Mouse (Mus musculus) cerebellum, adult 9-10 months (tissue): ENCODE data around the gene Adamts3.

Experiments
- DNase-seq: peaks from one replicate; pipeline ENCODE4 v3.0.0; 2022

Gene Adamts3

GRCm38 (mm10) chr5:89883051-89883907 is at the start of gene Adamts3:
Gene Adamts3 (minus strand): TSS chr5:89883334.
- peak; percentile 8 for DNase-seq

GRCm38 (mm10) chr5:89931511-89931910 is 48.4 kb upstream of the Adamts3 start:
- DNase-seq = no peak

GRCm38 (mm10) chr5:89912359-89912758 is 29.2 kb upstream of the Adamts3 start:
- no peak for DNase-seq

DNA sequence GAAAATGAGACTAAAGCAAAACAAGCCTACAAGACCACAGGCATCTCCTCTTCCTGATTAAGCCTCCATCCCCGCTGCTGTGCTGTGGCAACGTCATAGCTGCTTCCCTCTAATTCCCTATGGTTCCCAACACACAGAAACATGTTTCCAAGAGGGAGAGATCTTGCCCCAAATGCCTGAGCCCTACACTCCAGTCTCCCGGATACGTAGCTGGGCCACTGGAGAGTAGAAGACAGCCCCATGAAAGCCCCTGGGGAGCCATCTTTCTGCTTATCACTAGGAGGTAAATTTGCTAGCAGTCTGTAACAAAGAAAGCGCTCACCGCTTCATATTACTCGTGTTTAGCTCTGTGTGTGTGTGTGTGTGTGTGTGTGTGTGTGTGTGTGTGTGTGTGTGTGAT is 28.8 kb upstream of the Adamts3 start:
- no peak for DNase-seq

- no peak for DNase-seq
Observed at GRCm38 (mm10) chr5:89911508-89911907, 28.4 kb upstream of the Adamts3 start.

GRCm38 (mm10) chr5:89906884-89907431 is 23.8 kb upstream of the Adamts3 start:
- DNase-seq = no peak

DNA sequence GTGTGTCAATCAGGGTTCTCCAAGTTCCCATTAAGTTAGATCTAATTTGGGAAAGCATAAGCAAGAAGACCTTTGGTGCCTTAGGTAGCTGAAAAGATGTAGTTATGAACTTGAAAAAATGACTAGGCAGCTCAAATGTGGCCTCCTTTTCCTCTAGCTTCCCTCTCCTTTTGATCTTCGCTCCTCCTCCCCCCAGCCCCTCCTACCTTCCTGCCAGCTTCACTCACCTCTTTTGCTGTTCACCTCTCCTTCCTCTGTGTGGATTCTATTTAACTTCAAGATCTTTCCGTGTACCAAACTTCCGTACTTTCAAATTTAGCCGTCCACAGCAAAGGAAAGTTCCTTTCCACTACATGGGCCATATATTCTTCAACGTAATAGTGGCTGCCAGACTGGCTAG is 17.9 kb upstream of the Adamts3 start:
- no peak for DNase-seq

GRCm38 (mm10) chr5:89897495-89897894 is 14.4 kb upstream of the Adamts3 start:
- DNase-seq = peak; percentile 18

GRCm38 (mm10) chr5:89895520-89895919 is 12.4 kb upstream of the Adamts3 start:
- no peak for DNase-seq

- no peak for DNase-seq
Observed at GRCm38 (mm10) chr5:89884991-89885390, 1.9 kb upstream of the Adamts3 start.

GRCm38 (mm10) chr5:89883908-89884204 is 722 bp upstream of the Adamts3 start:
- no peak for DNase-seq

GRCm38 (mm10) chr5:89882091-89882734 is 921 bp downstream of the Adamts3 start:
- DNase-seq = peak; percentile 15

GRCm38 (mm10) chr5:89881425-89881824 is 1.7 kb downstream of the Adamts3 start:
- DNase-seq = no peak

DNA sequence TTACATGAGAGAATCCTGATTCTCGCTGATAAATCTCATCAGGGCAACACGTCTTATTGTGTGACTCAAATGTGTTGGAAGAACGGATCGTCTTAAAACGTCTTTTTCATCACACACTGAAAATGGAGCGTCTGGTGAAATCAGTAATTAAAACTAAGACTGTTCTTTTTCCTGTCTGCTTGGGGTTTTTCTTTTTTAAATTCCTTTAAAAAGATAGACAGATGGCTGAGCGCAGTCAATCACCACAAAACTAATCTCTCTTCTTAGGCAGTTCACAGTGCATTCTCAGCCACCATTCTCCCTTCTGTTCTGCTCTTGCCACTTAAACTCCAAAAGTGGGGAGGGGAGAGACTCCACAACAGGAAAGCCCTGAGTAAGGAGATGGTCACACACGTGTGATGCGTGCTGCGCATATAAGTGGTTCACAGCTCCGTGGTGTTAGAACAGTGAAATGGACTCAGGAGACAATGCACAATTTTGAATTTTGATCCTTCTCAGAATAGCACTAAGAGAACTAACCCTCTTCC is 4.2 kb downstream of the Adamts3 start:
- DNase-seq = no peak

GRCm38 (mm10) chr5:89872661-89873060 is 10.5 kb downstream of the Adamts3 start:
- no peak for DNase-seq

DNA sequence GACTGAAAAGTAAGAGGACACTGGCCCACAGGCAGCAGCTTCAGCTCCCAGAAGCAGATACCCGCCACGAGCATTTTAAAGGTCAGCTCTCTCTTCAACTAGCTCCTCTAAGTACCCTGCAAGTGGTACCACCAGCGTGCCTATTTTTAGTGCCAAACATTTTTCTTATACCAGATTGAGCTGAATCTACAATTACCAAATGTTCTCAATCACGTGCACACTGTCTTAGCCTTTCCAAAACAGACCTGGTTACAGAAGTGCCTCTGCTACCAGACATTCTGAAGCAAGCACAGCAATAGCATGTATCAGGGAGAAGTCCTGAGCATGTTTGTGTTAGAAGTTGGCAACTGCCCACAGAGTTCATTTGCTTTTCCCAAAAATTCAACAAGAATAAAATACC is 23.5 kb downstream of the Adamts3 start:
- DNase-seq = no peak

DNA sequence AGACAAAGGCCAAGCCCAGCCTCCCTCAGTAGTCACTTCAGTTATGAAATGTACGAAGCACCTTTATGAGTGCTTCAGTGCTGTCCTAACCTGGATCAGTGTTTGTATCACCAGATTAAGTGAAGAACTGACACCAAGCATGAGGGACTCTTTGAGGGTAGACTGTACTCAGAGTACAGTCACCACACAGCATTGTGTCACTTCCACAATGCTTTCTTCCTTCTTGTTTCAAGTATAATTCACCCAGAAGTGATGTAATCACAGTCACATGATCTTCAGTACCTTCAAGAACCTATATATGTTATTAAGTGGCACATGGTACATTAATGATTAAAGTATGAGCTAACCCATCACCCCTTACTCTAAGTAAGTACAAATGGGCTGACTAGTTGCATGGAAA is 24.3 kb downstream of the Adamts3 start:
- DNase-seq = no peak

GRCm38 (mm10) chr5:89846551-89846950 is 36.6 kb downstream of the Adamts3 start:
- DNase-seq = no peak

- DNase-seq = peak; percentile 8
Observed at GRCm38 (mm10) chr5:89844354-89844753, 38.8 kb downstream of the Adamts3 start.

DNA sequence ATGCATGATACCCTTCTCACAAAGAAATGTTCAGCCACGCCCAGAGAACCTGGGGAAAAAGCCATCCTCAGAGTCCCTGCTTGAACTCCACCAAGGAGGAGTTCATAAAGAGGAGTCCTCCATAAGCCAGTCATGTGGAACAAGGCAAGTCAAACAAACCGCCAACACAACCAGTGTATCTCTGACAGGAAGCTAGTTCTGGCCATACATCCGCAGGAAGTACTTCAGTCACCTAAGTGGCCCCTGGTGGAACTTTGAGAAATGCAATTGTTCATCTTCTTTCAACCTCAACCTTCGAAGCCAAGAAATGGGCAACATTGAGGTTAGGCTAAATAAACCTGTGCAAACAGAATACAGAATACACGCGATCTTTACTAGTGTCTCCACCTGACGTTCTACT is 39.7 kb downstream of the Adamts3 start:
- DNase-seq = no peak

DNA sequence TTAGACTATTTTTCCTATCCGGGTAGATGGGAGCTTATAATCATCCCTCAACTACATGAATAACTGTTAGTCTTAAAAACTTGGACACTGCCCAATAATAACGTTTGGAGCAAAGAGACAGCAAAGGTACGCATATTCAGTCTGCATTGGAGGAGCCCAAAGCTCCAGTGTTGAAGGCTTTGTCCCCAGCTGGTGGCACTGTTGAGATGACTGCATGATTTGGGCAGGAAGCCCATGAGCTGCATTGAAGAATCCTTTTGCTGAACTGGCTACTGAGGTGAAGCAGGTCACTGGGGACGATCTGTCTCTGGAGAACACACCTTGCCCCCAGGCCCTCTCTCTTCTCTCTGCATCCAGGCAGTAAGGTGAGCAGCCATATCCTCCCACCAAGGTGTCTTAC is 43.5 kb downstream of the Adamts3 start:
- peak; percentile 7 for DNase-seq

- no peak for DNase-seq
Observed at GRCm38 (mm10) chr5:89821175-89821574, 62.0 kb downstream of the Adamts3 start.

DNA sequence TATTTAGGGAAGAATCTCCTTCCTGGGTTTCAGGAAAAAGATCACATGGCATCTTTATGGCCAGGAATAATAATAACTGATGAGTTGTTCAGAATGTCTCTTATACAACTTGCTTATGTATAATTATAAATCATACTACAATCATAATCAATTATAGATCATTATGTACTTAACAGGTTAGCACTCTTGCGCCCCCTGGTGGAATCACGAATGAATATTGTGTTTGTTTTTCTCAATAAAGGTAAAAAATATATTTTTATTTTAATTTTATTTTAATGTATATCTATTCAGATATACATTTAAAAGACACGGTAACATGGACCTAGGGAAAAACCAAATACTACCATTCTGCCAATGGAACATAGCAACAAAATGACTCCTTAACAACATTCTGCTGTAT is 63.6 kb downstream of the Adamts3 start:
- DNase-seq = peak; percentile 10

GRCm38 (mm10) chr5:89816610-89817009 is 66.5 kb downstream of the Adamts3 start:
- DNase-seq = no peak
